Mouse (Mus musculus): ENCODE results near the gene Ibsp. TPM values are rescaled to one million over a fixed set of nuclear protein-coding genes. Genes with fewer than 3 reads are reported as not detected.

Ibsp gene
- polyA plus RNA-seq, 1 experiment from 2014 or later: 0.26 TPM

DNA sequence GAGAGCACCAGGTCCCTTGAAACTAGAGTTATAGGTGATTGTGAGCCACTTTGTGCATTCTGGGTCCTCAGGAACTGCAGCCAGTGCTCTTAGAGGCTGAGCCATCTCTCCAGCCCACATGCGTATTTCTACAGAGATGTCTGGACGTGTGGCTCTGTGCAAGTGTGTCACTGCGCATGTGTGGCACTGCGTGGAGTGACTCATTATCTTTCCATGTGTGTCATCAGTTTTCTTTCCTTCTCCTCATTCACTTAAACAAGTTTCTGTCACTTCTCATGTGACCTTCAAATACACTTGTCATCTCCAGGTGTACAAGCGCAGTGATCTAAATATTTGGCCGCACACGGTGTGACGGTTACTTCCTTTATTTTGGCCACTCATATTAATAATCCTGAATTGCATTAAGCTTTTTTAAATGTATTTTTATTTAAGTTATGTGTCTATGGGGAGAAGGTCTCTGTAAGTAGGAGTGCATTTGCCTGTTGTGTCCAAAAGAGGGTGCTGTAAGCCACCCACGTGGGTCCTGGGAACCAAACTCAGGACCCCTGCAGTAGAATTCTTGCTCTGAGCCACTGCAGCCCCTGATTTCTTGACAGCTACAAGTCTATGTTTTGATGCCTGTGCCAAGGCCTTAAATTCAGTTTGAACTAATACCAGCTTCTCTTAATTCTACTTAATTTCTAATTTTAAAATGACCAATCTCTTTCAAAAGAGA lies 45.7 kb downstream of the Ibsp start:
- no peak overlapping the region for H3K9ac ChIP-seq
- H3K4me1 ChIP-seq (replicated peaks): no peaks in the 10 kb centered on the region; the same call in 1 of the 2 replicates
- ATAC-seq (ENCODE audit: low FRiP score, low read depth): no peak
- H3K27me3 ChIP-seq: no peaks in the 10 kb centered on the region
- no peak overlapping the region for H3K27ac ChIP-seq (replicated peaks)
- 75% methylated on average over 9 of the region's 9 CpGs for WGBS
- no peak overlapping the region for H3K4me2 ChIP-seq
- H3K36me3 ChIP-seq: no peaks in the 10 kb centered on the region
- no peak overlapping the region for H3K4me3 ChIP-seq
- no peaks in the 10 kb centered on the region for H3K9me3 ChIP-seq

DNA sequence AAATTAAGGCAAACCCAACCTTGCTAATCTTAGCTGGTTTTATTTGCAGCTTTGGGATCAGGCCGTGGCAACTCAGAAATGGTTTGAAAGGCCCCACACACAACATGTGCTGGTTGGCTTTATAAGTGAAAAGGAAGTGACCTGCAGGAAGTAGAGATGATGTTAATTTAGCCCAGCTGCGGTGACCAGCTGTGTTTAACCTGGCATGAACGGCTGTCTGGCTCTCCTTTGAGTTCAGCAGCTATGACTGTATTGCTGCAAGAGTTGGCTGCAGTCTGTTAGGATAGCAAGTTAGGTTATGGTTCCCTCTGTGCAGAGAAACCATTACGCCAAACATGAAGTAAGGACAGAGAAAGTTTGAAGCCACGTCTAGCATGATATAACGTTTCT lies 46.3 kb downstream of the Ibsp start:
- no peak overlapping the region for H3K4me3 ChIP-seq
- 88% methylated on average over 6 of the region's 6 CpGs for WGBS
- no peaks in the 10 kb centered on the region for H3K9me3 ChIP-seq
- H3K9ac ChIP-seq: no peak overlapping the region
- H3K4me2 ChIP-seq: no peak overlapping the region
- no peak overlapping the region for H3K27ac ChIP-seq (replicated peaks)
- H3K27me3 ChIP-seq: no peaks in the 10 kb centered on the region
- no peak for ATAC-seq (ENCODE audit: low FRiP score, low read depth)
- no peaks in the 10 kb centered on the region for H3K36me3 ChIP-seq
- H3K4me1 ChIP-seq (replicated peaks): no peaks in the 10 kb centered on the region

DNA sequence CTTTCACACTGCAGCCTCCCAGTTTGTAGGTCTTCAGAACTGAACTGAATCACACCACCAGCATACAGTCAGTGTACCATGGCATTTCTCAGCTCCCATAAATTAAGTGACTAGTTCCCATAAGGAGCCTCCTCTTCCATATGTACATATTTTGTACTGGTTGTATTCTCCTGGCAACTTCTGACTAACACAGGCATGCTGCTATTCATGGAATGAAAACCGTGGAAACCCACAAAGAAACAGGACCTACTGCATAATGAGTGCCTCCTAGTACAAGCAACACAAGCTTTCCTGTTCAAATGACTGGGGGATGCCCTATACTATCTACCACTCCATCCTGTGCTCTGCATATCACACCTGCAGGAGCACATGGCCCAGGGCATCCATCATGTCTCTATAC lies 52.1 kb downstream of the Ibsp start:
- Histone ChIP-seq H3K27me3 (no peaks in the 10 kb centered on the region), H3K9ac (no peak overlapping the region), H3K4me3 (no peak overlapping the region), H3K4me1 (replicated peaks) (no peaks in the 10 kb centered on the region), H3K4me2 (no peak overlapping the region), H3K36me3 (no peaks in the 10 kb centered on the region), H3K27ac (replicated peaks) (no peak overlapping the region), H3K9me3 (no peaks in the 10 kb centered on the region)
- no peak for ATAC-seq (ENCODE audit: low FRiP score, low read depth)
- WGBS: 67% methylated on average over 1 of the region's 1 CpGs

DNA sequence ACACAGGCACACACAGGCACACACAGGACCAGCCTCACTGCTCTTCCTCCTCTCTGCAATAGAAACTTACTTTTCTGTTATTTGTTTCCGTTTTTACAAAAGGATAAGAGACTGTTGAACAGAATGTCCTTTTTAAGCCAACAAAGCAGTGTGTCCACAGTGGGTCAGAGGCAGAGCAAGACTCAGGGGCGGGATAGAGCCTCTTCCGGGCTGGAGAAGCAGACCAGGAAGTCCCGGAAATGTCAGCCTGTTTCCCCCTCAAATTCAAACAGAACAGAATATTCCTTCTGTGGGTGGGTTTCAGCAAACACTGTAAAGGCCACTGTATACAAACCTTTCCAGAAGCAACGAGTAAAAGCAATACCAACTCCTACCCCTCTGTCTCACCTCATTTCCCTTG lies 52.9 kb downstream of the Ibsp start:
- ATAC-seq (ENCODE audit: low FRiP score, low read depth): no peak
- 74% methylated on average over 5 of the region's 5 CpGs for WGBS
- Histone ChIP-seq H3K9ac (no peak overlapping the region), H3K4me1 (replicated peaks) (no peaks in the 10 kb centered on the region), H3K4me2 (no peak overlapping the region), H3K9me3 (no peaks in the 10 kb centered on the region), H3K27me3 (no peaks in the 10 kb centered on the region), H3K4me3 (no peak overlapping the region), H3K36me3 (no peaks in the 10 kb centered on the region), H3K27ac (replicated peaks) (no peak overlapping the region)

DNA sequence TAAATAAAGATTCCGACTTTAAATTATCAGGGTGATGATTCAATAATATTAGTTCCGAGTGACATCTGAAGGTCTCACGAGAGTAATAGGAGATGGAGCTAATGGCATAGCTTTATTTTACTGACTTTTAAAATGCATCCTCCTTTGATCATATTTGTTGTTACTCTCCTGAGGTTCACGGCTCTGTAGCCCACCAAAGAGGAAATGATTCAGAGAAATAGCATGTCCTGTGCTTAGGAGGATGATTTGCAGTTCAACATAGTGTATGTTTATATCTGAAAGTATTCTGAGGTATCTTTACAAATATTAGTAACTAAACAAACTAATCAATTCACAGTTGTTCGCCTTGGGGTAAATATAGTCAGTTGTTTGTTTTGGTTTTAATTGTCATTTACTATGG lies 58.6 kb downstream of the Ibsp start:
- no peak overlapping the region for H3K9ac ChIP-seq
- H3K4me2 ChIP-seq: no peak overlapping the region
- no peaks in the 10 kb centered on the region for H3K27me3 ChIP-seq
- no peaks in the 10 kb centered on the region for H3K4me1 ChIP-seq (replicated peaks)
- H3K27ac ChIP-seq (replicated peaks): no peak overlapping the region
- H3K9me3 ChIP-seq: no peaks in the 10 kb centered on the region
- 82% methylated on average over 5 of the region's 5 CpGs for WGBS
- no peaks in the 10 kb centered on the region for H3K36me3 ChIP-seq
- no peak overlapping the region for H3K4me3 ChIP-seq
- ATAC-seq (ENCODE audit: low FRiP score, low read depth): no peak

DNA sequence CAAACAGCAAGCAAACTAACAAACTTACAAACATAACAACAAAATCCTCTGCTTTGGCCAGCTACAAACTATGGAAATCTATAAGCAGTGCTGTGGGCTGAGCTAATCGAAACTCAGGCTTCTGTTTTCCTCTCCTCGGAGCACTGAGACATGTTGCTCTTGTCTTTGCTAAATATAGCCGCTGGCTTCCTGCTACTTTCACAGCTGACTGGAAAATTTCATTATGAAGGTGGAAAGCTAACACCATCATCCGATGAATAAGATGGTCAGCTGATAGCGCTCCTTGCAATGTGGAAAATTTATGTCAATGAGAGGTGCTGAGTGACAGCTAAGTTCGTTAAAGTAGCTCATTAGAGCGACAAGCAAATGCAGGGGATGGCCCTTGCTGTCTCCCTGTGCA lies 59.6 kb downstream of the Ibsp start:
- no peak for ATAC-seq (ENCODE audit: low FRiP score, low read depth)
- Histone ChIP-seq H3K36me3 (no peaks in the 10 kb centered on the region), H3K9ac (no peak overlapping the region), H3K4me2 (no peak overlapping the region), H3K9me3 (no peaks in the 10 kb centered on the region), H3K27ac (replicated peaks) (no peak overlapping the region), H3K4me1 (replicated peaks) (no peaks in the 10 kb centered on the region), H3K4me3 (no peak overlapping the region), H3K27me3 (no peaks in the 10 kb centered on the region)
- 61% methylated on average over 7 of the region's 7 CpGs for WGBS

DNA sequence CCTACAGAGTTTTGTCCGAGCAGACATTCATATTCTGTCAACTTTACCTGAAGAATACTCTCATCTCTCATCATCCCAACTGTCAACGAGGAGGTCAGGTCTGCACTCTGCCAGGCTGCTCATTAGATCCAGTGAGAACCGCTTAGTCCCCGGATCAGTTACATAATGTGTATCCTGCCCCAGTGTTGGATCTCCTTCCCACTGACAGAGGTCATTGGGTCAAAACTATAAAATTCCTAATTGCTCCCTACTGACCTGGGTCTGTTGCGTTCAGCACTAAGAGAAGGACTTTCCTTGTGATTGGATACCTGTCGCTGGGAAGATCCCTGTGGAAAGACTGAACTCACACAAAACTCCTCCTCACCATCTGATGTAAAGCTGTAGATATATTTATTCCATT lies 60.3 kb downstream of the Ibsp start:
- Histone ChIP-seq H3K4me1 (replicated peaks) (no peaks in the 10 kb centered on the region), H3K9ac (no peak overlapping the region), H3K27me3 (no peaks in the 10 kb centered on the region), H3K36me3 (no peaks in the 10 kb centered on the region), H3K9me3 (no peaks in the 10 kb centered on the region), H3K4me3 (no peak overlapping the region), H3K4me2 (no peak overlapping the region), H3K27ac (replicated peaks) (no peak overlapping the region)
- WGBS: 77% methylated on average over 6 of the region's 6 CpGs
- no peak for ATAC-seq (ENCODE audit: low FRiP score, low read depth)

Small RNA genes lying within 50 kb of the gene (microRNA-seq; reads per million reads assigned to microRNA genes)
- not detected for gene Gm23616

Other genes starting within 250 kb of the Ibsp start
- gene Gm17660, start 221.6 kb upstream of the Ibsp start, polyA plus RNA-seq (2015; fragmentation: Nextera tagmentation; extraction: Ambion mirVana): 0.59 TPM in 1 of 2 replicates, not detected in the other
- 349 and 369 TPM in 2 replicates for gene Sparcl1, start 185.4 kb upstream of the Ibsp start, polyA plus RNA-seq (2015; fragmentation: Nextera tagmentation; extraction: Ambion mirVana)
- not detected in 2 replicates for gene Dspp, start 128.5 kb upstream of the Ibsp start, polyA plus RNA-seq (2015; fragmentation: Nextera tagmentation; extraction: Ambion mirVana)
- 0.21 and 0.33 TPM in 2 replicates for gene Dmp1, start 96.6 kb upstream of the Ibsp start, polyA plus RNA-seq (2015; fragmentation: Nextera tagmentation; extraction: Ambion mirVana)
- not detected in 2 replicates for gene Mepe, start 26.2 kb downstream of the Ibsp start, polyA plus RNA-seq (2015; fragmentation: Nextera tagmentation; extraction: Ambion mirVana)
- 7.7 and 31.8 TPM in 2 replicates for gene Spp1, start 135.9 kb downstream of the Ibsp start, polyA plus RNA-seq (2015; fragmentation: Nextera tagmentation; extraction: Ambion mirVana)
- gene Pkd2, start 160.3 kb downstream of the Ibsp start, polyA plus RNA-seq (2015; fragmentation: Nextera tagmentation; extraction: Ambion mirVana): 8.8 and 9.2 TPM in 2 replicates
- 11.7 and 13.4 TPM in 2 replicates for gene BC005561, start 209.2 kb downstream of the Ibsp start, polyA plus RNA-seq (2015; fragmentation: Nextera tagmentation; extraction: Ambion mirVana)

Measured in hindbrain, embryonic 15.5 days (tissue).